Mouse (Mus musculus) stomach, embryonic 15.5 days (tissue): ENCODE results near the gene Jph2. TPM values are rescaled to one million over a fixed set of nuclear protein-coding genes. Genes with fewer than 3 reads are reported as not detected.
A peak's percentile ranks its signal among the peaks of the same experiment; 100 is the strongest.

Experiments used
- ATAC-seq: fragments of 200-750 bp; cut with Nextera tagmentation; 2 replicates; pipeline ENCODE4 v1.8.0; 2017; ENCODE audit warnings: low read depth, moderate number of reproducible peaks, moderate TSS enrichment; ENCODE audit not compliant: insufficient read depth, low FRiP score
- H3K27ac ChIP-seq: fragments of 300-500 bp; sonication (generic); 2 replicates; pipeline ENCODE4 v1.5.1; 2015; ENCODE audit warnings: mild to moderate bottlenecking, inconsistent platforms
- H3K27me3 ChIP-seq: fragments of 300-500 bp; sonication (generic); replicated peaks from 2 replicates; pipeline ENCODE4 v1.6.1; 2015; ENCODE audit warnings: inconsistent platforms
- H3K36me3 ChIP-seq: fragments of 300-500 bp; sonication (generic); 2 replicates; pipeline ENCODE4 v1.6.1; 2015; ENCODE audit warnings: inconsistent platforms
- H3K4me1 ChIP-seq: fragments of 300-500 bp; sonication (generic); 2 replicates; pipeline ENCODE4 v1.6.1; 2015; ENCODE audit warnings: inconsistent platforms
- H3K4me2 ChIP-seq: fragments of 300-500 bp; sonication (generic); 2 replicates; pipeline ENCODE4 v1.6.1; 2015; ENCODE audit warnings: mild to moderate bottlenecking, inconsistent platforms
- H3K4me3 ChIP-seq: fragments of 300-500 bp; sonication (generic); replicated peaks from 2 replicates; pipeline ENCODE4 v1.5.1; 2015; ENCODE audit warnings: inconsistent platforms
- H3K9ac ChIP-seq: fragments of 300-500 bp; sonication (generic); 2 replicates; pipeline ENCODE4 v1.6.1; 2015; ENCODE audit warnings: inconsistent platforms
- H3K9me3 ChIP-seq: fragments of 300-500 bp; sonication (generic); 2 replicates; pipeline ENCODE4 v1.6.1; 2016; ENCODE audit warnings: inconsistent platforms
- WGBS: fragments of 180-500 bp; shearing (Covaris S2); methylation state at CpG from one replicate; pipeline ENCODE4 v1.1.7; 2015; 5-methylcytosine and 5-hydroxymethylcytosine counted together
- polyA plus RNA-seq: library from polyadenylated mRNA; unstranded; fragments of >200 nt; fragmentation: Nextera tagmentation; extraction: Ambion mirVana; gene quantifications from 2 replicates; pipeline ENCODE4 v1.2.1, GENCODE M21; 2015

The Jph2 gene
- 12.7 and 13.1 TPM in 2 replicates for polyA plus RNA-seq

DNA sequence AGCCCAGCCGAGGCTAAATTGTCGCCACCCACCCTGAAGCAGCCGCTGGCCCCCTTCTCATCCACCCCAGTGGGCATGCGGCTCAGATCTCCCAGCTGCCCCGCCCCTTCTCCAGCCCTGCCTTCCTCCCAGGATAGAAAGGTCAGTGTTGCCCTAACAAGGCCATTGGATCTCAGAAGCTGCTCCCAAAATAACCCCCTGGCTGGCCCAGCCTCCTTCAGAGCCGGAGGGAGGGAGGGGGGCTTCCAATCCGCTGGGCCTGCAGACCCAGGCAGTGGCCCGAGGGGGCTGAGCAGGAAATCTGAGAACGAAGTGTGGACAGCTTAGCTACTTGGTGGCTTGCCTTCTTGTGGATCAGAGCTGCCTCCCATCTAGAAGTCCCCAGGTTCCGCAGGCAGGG is at the start of gene Jph2:
TSS of gene Jph2 (minus strand) at position 89 of the 400 bp plus-strand sequence.
- Histone ChIP-seq H3K4me2 (peak within 1 kb of the TSS; percentile 46), H3K4me1 (0 out of 2 replicates have a peak, but pooled peaks cover 11% of the 10 kb centered on the region), H3K4me3 (peak within 1 kb of the TSS; percentile 35), H3K27me3 (no peaks in the 10 kb centered on the region), H3K36me3 (no peaks in the 10 kb centered on the region), H3K9ac (peak within 1 kb of the TSS; percentile 13; the same call in 1 of the 2 replicates), H3K9me3 (no peaks in the 10 kb centered on the region), H3K27ac (peak within 1 kb of the TSS; percentile 81)
- ATAC-seq: peak; percentile 65
- 14% methylated on average over 10 of the region's 10 CpGs for WGBS

DNA sequence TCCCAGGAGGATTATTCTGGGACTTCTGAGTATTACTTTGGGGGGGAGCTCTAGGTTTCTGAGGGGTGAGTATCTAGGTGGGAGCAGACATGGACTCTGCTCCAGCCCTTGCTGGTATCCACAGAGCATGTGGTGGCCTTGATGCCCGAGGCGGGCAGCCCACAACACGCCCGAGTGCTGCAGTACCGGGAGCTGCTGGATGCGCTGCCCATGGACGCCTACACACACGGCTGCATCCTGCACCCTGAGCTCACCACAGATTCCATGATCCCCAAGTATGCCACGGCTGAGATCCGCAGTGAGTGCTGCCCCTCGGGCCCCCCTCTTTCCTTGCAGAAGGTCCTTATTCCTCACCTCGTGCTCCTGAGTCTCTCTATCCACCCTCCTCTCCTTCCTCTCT is 49.6 kb upstream of the Jph2 start:
- Histone ChIP-seq H3K9ac (no peak overlapping the region), H3K4me1 (no peaks in the 10 kb centered on the region), H3K36me3 (no peaks in the 10 kb centered on the region), H3K27me3 (no peaks in the 10 kb centered on the region), H3K27ac (no peak overlapping the region), H3K4me3 (no peak overlapping the region), H3K4me2 (no peak overlapping the region), H3K9me3 (no peaks in the 10 kb centered on the region)
- 81% methylated on average over 12 of the region's 12 CpGs for whole genome bisulfite sequencing
- ATAC-seq: no peak

- no peak overlapping the region for H3K4me3 ChIP-seq
- H3K36me3 ChIP-seq: no peaks in the 10 kb centered on the region
- peaks cover 6% of the 10 kb centered on the region for H3K27me3 ChIP-seq
- no peak overlapping the region for H3K9ac ChIP-seq
- 58% methylated on average over 7 of the region's 7 CpGs for WGBS
- H3K9me3 ChIP-seq: no peaks in the 10 kb centered on the region
- peak; percentile 47; the same call in 1 of the 2 replicates for ATAC-seq
- H3K27ac ChIP-seq: no peak overlapping the region
- no peaks in the 10 kb centered on the region for H3K4me1 ChIP-seq
- H3K4me2 ChIP-seq: no peak overlapping the region
Observed at GRCm38 (mm10) chr2:163444017-163444416, 46.2 kb upstream of the Jph2 start.

DNA sequence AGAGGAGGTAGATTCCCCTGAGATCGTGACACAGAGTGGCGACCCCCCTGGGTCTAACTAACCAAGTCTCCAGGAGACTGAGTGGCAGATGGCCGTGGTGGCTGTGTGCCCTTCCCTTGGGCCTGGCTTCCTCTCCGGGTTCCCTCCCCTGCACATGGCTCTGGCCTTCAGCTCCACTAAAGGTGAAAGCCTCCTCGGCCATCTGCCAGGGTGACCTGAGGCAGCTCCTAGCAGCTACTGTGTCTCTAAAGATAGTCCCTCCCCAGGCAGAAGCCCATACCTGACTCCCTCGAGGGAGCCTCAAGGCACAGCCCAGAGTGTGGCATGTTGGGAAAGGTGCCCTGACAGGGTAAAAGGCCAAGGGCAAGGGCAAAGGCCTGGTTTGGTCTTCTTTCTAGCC is 45.8 kb upstream of the Jph2 start:
- Histone ChIP-seq H3K9ac (no peak overlapping the region), H3K9me3 (no peaks in the 10 kb centered on the region), H3K4me2 (no peak overlapping the region), H3K4me3 (no peak overlapping the region), H3K4me1 (0 out of 2 replicates have a peak, but pooled peaks cover under 1% of the 10 kb centered on the region), H3K27ac (no peak overlapping the region), H3K27me3 (peaks cover 9% of the 10 kb centered on the region), H3K36me3 (no peaks in the 10 kb centered on the region)
- ATAC-seq: no peak
- 50% methylated on average over 6 of the region's 6 CpGs for WGBS

DNA sequence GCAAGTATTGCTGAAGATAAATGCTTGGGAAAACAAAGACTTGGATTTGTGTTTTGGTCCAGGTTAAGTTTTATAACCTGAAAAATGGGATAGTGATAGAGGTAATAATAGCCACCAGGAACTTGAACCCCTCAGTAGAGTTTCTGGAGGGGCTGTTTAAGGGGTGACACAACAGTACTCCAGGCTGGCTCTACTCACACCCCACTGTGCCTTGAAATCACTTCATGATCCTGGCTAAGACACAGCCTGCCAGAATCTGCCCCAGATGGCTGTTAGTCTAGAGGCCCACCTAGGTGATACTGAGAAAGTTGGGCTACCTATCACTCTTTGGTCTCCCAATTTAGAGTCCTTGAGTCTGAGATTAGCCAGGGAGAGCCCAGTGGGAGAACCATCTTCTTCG is 41.7 kb upstream of the Jph2 start:
- Histone ChIP-seq H3K9ac (no peak overlapping the region), H3K4me2 (no peak overlapping the region), H3K27me3 (peaks cover 9% of the 10 kb centered on the region), H3K36me3 (no peaks in the 10 kb centered on the region), H3K27ac (no peak overlapping the region), H3K4me1 (0 out of 2 replicates have a peak, but pooled peaks cover 6% of the 10 kb centered on the region), H3K9me3 (no peaks in the 10 kb centered on the region), H3K4me3 (no peak overlapping the region)
- no peak for ATAC-seq
- 49% methylated on average over 1 of the region's 1 CpGs for WGBS

- Histone ChIP-seq H3K4me2 (peak overlapping the region; percentile 60), H3K27me3 (peaks cover 9% of the 10 kb centered on the region), H3K9me3 (no peaks in the 10 kb centered on the region), H3K9ac (no peak overlapping the region), H3K4me1 (0 out of 2 replicates have a peak, but pooled peaks cover 6% of the 10 kb centered on the region), H3K36me3 (no peaks in the 10 kb centered on the region), H3K27ac (no peak overlapping the region), H3K4me3 (peak overlapping the region; percentile 38)
- ATAC-seq: no peak; the same call in 1 of the 2 replicates
- 1% methylated on average over 30 of the region's 30 CpGs for WGBS
Observed at GRCm38 (mm10) chr2:163438619-163439451, 41.0 kb upstream of the Jph2 start.

DNA sequence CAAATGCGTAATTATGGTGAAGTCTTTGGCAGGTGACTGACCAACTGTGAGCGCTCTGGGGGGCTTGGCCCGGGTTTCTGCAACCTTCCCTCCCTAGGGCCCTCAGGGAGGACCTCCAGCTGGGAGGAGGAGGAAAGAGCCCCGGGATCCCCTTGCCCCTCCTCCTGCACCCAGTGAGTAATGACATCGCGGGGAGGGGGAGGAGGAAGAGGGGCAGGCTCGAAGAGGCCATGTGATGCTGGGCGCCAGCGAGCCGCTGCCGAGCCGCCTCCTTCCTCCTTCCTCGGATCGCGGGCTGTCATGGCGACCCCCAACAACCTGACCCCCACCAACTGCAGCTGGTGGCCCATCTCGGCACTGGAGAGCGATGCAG is 40.4 kb upstream of the Jph2 start, which contains the start of gene Gdap1l1:
TSS of gene Gdap1l1 (plus strand) at position 231 of the 373 bp plus-strand sequence.
- no peak within 1 kb of the TSS for H3K9ac ChIP-seq

DNA sequence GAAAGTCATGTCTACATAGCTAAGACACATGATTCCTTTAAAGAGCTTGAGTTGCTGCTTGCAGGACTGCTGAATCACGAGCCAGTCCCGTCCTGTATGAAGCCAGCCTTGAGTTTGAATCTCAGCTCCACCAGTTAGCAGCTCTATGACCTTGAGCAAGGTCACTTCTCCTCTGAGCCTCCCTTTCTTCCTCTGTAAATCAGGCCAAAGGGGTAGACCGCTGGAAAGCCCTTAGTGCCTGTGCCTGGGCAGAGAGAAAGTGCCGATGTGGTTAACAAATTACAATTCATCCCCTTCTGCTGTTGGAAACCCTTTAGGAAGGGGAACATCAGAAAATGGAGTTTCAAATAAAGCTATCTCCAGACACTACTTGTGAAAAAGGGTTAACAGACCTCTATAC is 40.0 kb upstream of the Jph2 start:
- H3K4me3 ChIP-seq: peak overlapping the region; percentile 38
- no peak overlapping the region for H3K27ac ChIP-seq
- no peaks in the 10 kb centered on the region for H3K36me3 ChIP-seq
- H3K9ac ChIP-seq: no peak overlapping the region
- H3K9me3 ChIP-seq: no peaks in the 10 kb centered on the region
- 37% methylated on average over 4 of the region's 4 CpGs for WGBS
- peaks cover 9% of the 10 kb centered on the region for H3K27me3 ChIP-seq
- peak overlapping the region; percentile 60 for H3K4me2 ChIP-seq
- 0 out of 2 replicates have a peak, but pooled peaks cover 6% of the 10 kb centered on the region for H3K4me1 ChIP-seq
- no peak for ATAC-seq

More for the DNA sequence above, 40.4 kb upstream of the Jph2 start, which contains the start of gene Gdap1l1:
- H3K27ac ChIP-seq: no peak within 1 kb of the TSS
- WGBS: 0% methylated on average over 18 of the region's 18 CpGs
- H3K4me1 ChIP-seq: 0 out of 2 replicates have a peak, but pooled peaks cover 6% of the 10 kb centered on the region
- ATAC-seq: peak; percentile 35; the same call in 1 of the 2 replicates
- H3K4me2 ChIP-seq: peak within 1 kb of the TSS; percentile 60
- peaks cover 9% of the 10 kb centered on the region for H3K27me3 ChIP-seq
- H3K9me3 ChIP-seq: no peaks in the 10 kb centered on the region
- H3K4me3 ChIP-seq: peak within 1 kb of the TSS; percentile 38
- no peaks in the 10 kb centered on the region for H3K36me3 ChIP-seq

GRCm38 (mm10) chr2:163433971-163434370 is 36.2 kb upstream of the Jph2 start:
- Histone ChIP-seq H3K4me1 (0 out of 2 replicates have a peak, but pooled peaks cover 6% of the 10 kb centered on the region), H3K9ac (no peak overlapping the region), H3K27ac (no peak overlapping the region), H3K9me3 (no peaks in the 10 kb centered on the region), H3K36me3 (no peaks in the 10 kb centered on the region), H3K4me2 (no peak overlapping the region), H3K4me3 (no peak overlapping the region), H3K27me3 (peaks cover 3% of the 10 kb centered on the region)
- WGBS: 13% methylated on average over 4 of the region's 4 CpGs
- ATAC-seq: no peak

DNA sequence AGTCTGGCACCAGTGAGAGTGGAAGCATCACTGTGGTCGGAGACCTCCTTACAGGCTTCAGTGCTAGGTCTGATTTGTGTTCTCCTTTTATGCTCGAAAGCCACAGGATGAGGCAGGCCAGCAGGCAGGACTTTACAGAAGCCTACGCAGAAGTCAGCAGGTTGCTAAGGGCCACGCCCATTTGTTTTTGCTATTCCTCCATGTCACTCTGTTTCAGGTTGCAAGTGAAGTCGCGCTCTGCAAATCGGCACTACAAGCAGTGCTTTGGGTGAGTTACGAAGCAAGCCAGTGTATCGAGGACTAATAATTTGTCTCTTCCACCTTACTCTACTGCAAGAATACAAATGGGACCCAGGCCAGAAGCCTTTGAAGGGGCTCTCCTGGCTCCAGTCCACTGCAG is 33.5 kb upstream of the Jph2 start:
- Histone ChIP-seq H3K27ac (no peak overlapping the region), H3K27me3 (no peaks in the 10 kb centered on the region), H3K4me3 (no peak overlapping the region), H3K9me3 (no peaks in the 10 kb centered on the region), H3K36me3 (no peaks in the 10 kb centered on the region), H3K9ac (no peak overlapping the region), H3K4me1 (no peaks in the 10 kb centered on the region), H3K4me2 (no peak overlapping the region)
- 82% methylated on average over 9 of the region's 9 CpGs for WGBS
- ATAC-seq: no peak

- no peaks in the 10 kb centered on the region for H3K36me3 ChIP-seq
- H3K4me3 ChIP-seq: no peak overlapping the region
- no peaks in the 10 kb centered on the region for H3K27me3 ChIP-seq
- H3K4me2 ChIP-seq: no peak overlapping the region
- no peak overlapping the region for H3K27ac ChIP-seq
- H3K9ac ChIP-seq: no peak overlapping the region
- H3K9me3 ChIP-seq: no peaks in the 10 kb centered on the region
- WGBS: 25% methylated on average over 4 of the region's 4 CpGs
- no peaks in the 10 kb centered on the region for H3K4me1 ChIP-seq
- no peak for ATAC-seq
Observed at GRCm38 (mm10) chr2:163428346-163429011, 30.7 kb upstream of the Jph2 start.

DNA sequence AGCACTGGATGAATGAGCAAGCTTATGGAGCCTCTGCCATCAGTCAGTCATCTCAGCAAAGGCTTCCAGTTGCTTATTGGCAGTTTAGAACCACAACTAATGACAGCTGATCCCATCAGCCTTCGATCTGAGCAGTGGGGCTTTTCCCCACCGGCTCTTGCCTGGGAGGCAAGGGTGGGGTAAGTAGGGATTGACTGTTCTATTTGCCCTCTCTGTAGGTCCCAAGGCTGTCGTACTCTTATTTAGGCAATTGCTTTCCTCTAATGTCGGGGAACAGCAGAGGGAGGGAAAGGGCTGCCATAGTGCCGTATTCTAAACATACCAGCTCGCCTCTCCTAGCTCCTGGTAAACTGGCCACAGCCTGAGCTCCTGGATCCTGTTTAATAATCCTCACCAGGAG is 26.8 kb upstream of the Jph2 start, which contains the start of gene Oser1:
TSS of gene Oser1 (minus strand) at position 101 of the 400 bp plus-strand sequence.
- Histone ChIP-seq H3K9me3 (no peaks in the 10 kb centered on the region), H3K27ac (no peak within 1 kb of the TSS), H3K4me3 (no peak within 1 kb of the TSS), H3K27me3 (no peaks in the 10 kb centered on the region), H3K36me3 (no peaks in the 10 kb centered on the region), H3K4me2 (no peak within 1 kb of the TSS), H3K9ac (no peak within 1 kb of the TSS), H3K4me1 (peaks cover 6% of the 10 kb centered on the region)
- WGBS: 79% methylated on average over 6 of the region's 6 CpGs
- no peak for ATAC-seq
